Comparison of ENCODE assay signal across 8 mouse cellular contexts in the genomic region with DNA sequence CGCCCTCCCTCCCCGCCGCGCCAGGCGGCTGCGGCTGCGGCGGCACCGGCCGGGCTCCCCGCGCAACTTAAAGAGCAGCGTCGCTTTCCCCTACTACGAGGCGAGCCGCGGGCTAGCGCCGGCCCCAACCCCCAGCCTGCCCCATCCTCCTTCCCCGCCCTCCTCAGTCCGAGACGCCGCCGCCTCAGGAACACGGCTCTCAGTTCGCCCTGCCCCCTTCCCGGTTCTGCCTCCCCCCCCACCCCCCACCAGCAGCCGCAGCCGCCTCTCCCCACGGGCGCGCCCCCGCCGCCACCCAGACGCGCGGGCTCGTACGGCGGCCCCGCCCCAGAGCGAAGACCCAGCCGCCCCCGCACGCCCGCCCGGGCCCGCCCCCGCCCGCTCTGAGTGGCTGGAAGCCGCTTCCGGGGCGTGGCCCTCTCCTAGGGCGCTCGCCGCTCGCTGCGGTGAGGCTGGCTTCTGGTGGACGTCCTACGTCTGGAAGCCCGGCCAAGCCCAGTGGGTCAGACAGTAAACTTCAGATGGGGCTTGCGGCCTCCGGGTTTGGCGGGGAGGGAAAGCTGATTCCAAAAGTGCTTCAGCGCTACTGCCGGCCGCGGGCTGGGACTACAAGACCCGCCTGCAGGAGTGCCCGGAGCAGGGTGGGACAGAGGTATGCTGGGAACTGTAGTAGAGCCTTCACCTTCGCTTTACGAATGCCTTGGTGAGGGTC. TPM values are rescaled to one million over a fixed set of nuclear protein-coding genes. Genes with fewer than 3 reads are reported as not detected.
DNase-seq lines count a peak whose midpoint lies in the region; ATAC-seq and TF ChIP-seq lines count a peak whose summit lies in the region.

TSS of gene Ptpn12 (minus strand) at position 92 of the 712 bp plus-strand sequence.

- TF ChIP-seq POLR2A in limb, embryonic 14.5 days (IDR thresholded peaks at IDR 0.05; ENCODE audit: borderline replicate concordance, extremely low read depth, insufficient read depth, insufficient read length) = peak; percentile 95

- 0% methylated on average over 22 of the region's 73 CpGs for WGBS in embryonic facial prominence, embryonic 14.5 days
- whole genome bisulfite sequencing in limb, embryonic 14.5 days = 3% methylated on average over 40 of the region's 73 CpGs
- WGBS in midbrain, postnatal 0 days = under 1% methylated on average over 52 of the region's 73 CpGs

- no peaks in the 10 kb centered on the region for H3K36me3 ChIP-seq in embryonic facial prominence, embryonic 14.5 days (ENCODE audit: control insufficient read depth, insufficient read depth, low read length)
- no peaks in the 10 kb centered on the region for H3K36me3 ChIP-seq in limb, embryonic 14.5 days (ENCODE audit: control insufficient read depth, insufficient read depth, low read length)
- no peaks in the 10 kb centered on the region for H3K36me3 ChIP-seq in midbrain, postnatal 0 days (ENCODE audit: insufficient read depth, low read length)

- H3K4me2 ChIP-seq in embryonic facial prominence, embryonic 14.5 days (ENCODE audit: low read depth, low read length) = peak within 1 kb of the TSS; percentile 61
- H3K4me2 ChIP-seq in limb, embryonic 14.5 days (replicated peaks; ENCODE audit: low read depth, low read length, severe bottlenecking) = peak within 1 kb of the TSS; percentile 70
- H3K4me2 ChIP-seq in midbrain, postnatal 0 days (ENCODE audit: low read depth, low read length, poor library complexity, severe bottlenecking) = peak within 1 kb of the TSS; percentile 71

- no peaks in the 10 kb centered on the region for H3K27me3 ChIP-seq in embryonic facial prominence, embryonic 14.5 days (replicated peaks; ENCODE audit: control insufficient read depth, insufficient read depth, low read length)
- no peaks in the 10 kb centered on the region for H3K27me3 ChIP-seq in limb, embryonic 14.5 days (ENCODE audit: control insufficient read depth, insufficient read depth, low read length)
- H3K27me3 ChIP-seq in midbrain, postnatal 0 days (ENCODE audit: insufficient read depth, low read length) = no peaks in the 10 kb centered on the region

- DNase-seq in 3T3-L1 (ENCODE audit: low read depth, low spot score) = peak; percentile 97
- peak; percentile 86 to 91 for DNase-seq in adrenal gland, postnatal 4 days (ENCODE audit: low spot score in 2 of 2)
- peak; percentile 98 for DNase-seq in embryonic facial prominence, embryonic 14.5 days (ENCODE audit: low spot score)
- peak; percentile 97 for DNase-seq in heart, adult 8-10 months (ENCODE audit: low spot score)
- peak; percentile 98 for DNase-seq in kidney, adult 9 months
- DNase-seq in limb, embryonic 14.5 days (ENCODE audit: low spot score) = peak; percentile 98
- peak; percentile 97 for DNase-seq in midbrain, postnatal 0 days (ENCODE audit: low spot score)
- peak; percentile 88 to 91 for DNase-seq in spleen, postnatal 14 days (ENCODE audit: low spot score in 2 of 2)

- H3K4me3 ChIP-seq in embryonic facial prominence, embryonic 14.5 days (ENCODE audit: low read depth, low read length) = peak within 1 kb of the TSS; percentile 97
- peak within 1 kb of the TSS; percentile 96 for H3K4me3 ChIP-seq in limb, embryonic 14.5 days (replicated peaks; ENCODE audit: low read length)
- peak within 1 kb of the TSS; percentile 100 for H3K4me3 ChIP-seq in midbrain, postnatal 0 days (ENCODE audit: low read depth, low read length)

- no peaks in the 10 kb centered on the region for H3K9me3 ChIP-seq in embryonic facial prominence, embryonic 14.5 days (ENCODE audit: control insufficient read depth, low read length)
- no peaks in the 10 kb centered on the region for H3K9me3 ChIP-seq in limb, embryonic 14.5 days (ENCODE audit: control insufficient read depth, low read length)
- H3K9me3 ChIP-seq in midbrain, postnatal 0 days (ENCODE audit: low read length) = no peaks in the 10 kb centered on the region

- ATAC-seq in embryonic facial prominence, embryonic 14.5 days (ENCODE audit: low read depth) = peak; percentile 96
- ATAC-seq in limb, embryonic 14.5 days (ENCODE audit: low FRiP score, low read depth) = peak; percentile 96
- ATAC-seq in midbrain, postnatal 0 days (ENCODE audit: low FRiP score) = peak; percentile 96

- peak; percentile 50 for TF ChIP-seq CTCF in midbrain, postnatal 0 days (IDR thresholded peaks at IDR 0.05)

- peak within 1 kb of the TSS; percentile 97 for H3K9ac ChIP-seq in embryonic facial prominence, embryonic 14.5 days (ENCODE audit: low read depth, low read length)
- H3K9ac ChIP-seq in limb, embryonic 14.5 days (ENCODE audit: low read depth, low read length, severe bottlenecking) = peak within 1 kb of the TSS; percentile 92
- peak within 1 kb of the TSS; percentile 97 for H3K9ac ChIP-seq in midbrain, postnatal 0 days (replicated peaks; ENCODE audit: low read length, poor library complexity, severe bottlenecking)

- H3K27ac ChIP-seq in embryonic facial prominence, embryonic 14.5 days (replicated peaks; ENCODE audit: low read depth, low read length) = peak within 1 kb of the TSS; percentile 97
- H3K27ac ChIP-seq in limb, embryonic 14.5 days (replicated peaks; ENCODE audit: low read depth, low read length) = peak within 1 kb of the TSS; percentile 98
- H3K27ac ChIP-seq in midbrain, postnatal 0 days (ENCODE audit: low read depth, low read length) = peak within 1 kb of the TSS; percentile 97

- H3K4me1 ChIP-seq in embryonic facial prominence, embryonic 14.5 days (ENCODE audit: control insufficient read depth, insufficient read depth, low read length) = peaks cover 12% of the 10 kb centered on the region
- peaks cover 6% of the 10 kb centered on the region for H3K4me1 ChIP-seq in limb, embryonic 14.5 days (ENCODE audit: control insufficient read depth, insufficient read depth, low read length)
- H3K4me1 ChIP-seq in midbrain, postnatal 0 days (ENCODE audit: insufficient read depth, low read length) = peaks cover 9% of the 10 kb centered on the region; the same call in 1 of the 2 replicates

RNA-seq across cellular contexts. Expression of gene Ptpn12, which starts in this region (rescaled TPM):
- total RNA-seq in adrenal gland, postnatal 4 days (2021) = 10 to 100 TPM; 52.2 to 55.8 TPM
- polyA plus RNA-seq in embryonic facial prominence, embryonic 14.5 days (2014; fragmentation: Nextera tagmentation; extraction: Ambion mirVana) = 26.1 and 30.0 TPM in 2 replicates
- total RNA-seq in heart, adult 8-10 months (2022) = 10 to 100 TPM; 27.1 to 32.0 (median 27.8) TPM
- polyA plus RNA-seq in limb, embryonic 14.5 days (2012; rRNA removed) = 55.5 and 67.4 TPM in 2 replicates
- polyA plus RNA-seq in limb, embryonic 14.5 days (2014; fragmentation: Nextera tagmentation; extraction: Ambion mirVana) = 25.4 and 25.8 TPM in 2 replicates
- total RNA-seq in midbrain, postnatal 0 days (2014; rRNA removed) = 28.2 and 33.1 TPM in 2 replicates
- polyA plus RNA-seq in midbrain, postnatal 0 days (2015; fragmentation: Nextera tagmentation; extraction: Ambion mirVana) = 9.2 and 10.8 TPM in 2 replicates

Comparison
In these comparisons a context has a peak if more than half of its experiments do, and no peak if none do; other contexts are left out.
1. Peak in every context shown above with its lines: DNase-seq, ATAC-seq, H3K4me3 ChIP-seq and H3K27ac ChIP-seq.